Comparison of ENCODE assay signal across 27 mouse cellular contexts in the genomic region with DNA sequence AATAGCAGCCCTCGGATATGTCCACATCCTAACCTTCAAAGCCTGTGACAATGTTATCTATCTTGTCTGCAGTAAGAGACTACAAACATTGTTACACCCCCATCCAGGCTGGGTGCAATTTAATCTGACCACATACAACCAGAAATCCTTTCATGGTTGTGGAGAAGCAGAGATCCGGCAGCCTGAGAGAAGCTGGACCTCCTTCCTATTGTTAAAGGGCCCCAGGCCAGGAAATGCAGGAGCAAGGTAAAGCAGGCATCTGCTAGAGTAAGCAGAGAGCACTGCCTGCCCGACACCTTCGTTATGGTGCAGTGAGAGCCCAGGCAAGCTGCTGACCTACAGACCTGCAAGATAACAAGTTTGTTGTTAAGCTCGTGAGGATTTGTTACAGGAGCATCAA. TPM values are rescaled to one million over a fixed set of nuclear protein-coding genes. Genes with fewer than 3 reads are reported as not detected.
DNase-seq lines count a peak whose midpoint lies in the region; ATAC-seq and TF ChIP-seq lines count a peak whose summit lies in the region.
"Had no signal": no experiment of that assay in that cellular context is flagged by ENCODE, and none has a peak within 500 bp of the region (broad histone marks: within the 10 kb centered on the region; RNA-seq: fewer than 3 reads in every experiment).

No protein-coding gene starts in this region.

- H3K9me3 ChIP-seq in heart, embryonic 13.5 days: peaks cover 3% of the 10 kb centered on the region
- no peaks in the 10 kb centered on the region for H3K9me3 ChIP-seq in stomach, postnatal 0 days (ENCODE audit: control insufficient read depth, low read length)
- H3K9me3 ChIP-seq: embryonic facial prominence, embryonic 15.5 days; forebrain, embryonic 15.5 days; hindbrain, embryonic 13.5 days had no signal

- 13% methylated on average over 5 of the region's 5 CpGs for WGBS in heart, embryonic 13.5 days
- WGBS in stomach, postnatal 0 days: 37% methylated on average over 5 of the region's 5 CpGs

- H3K27ac ChIP-seq in heart, embryonic 13.5 days (replicated peaks): peak overlapping the region; percentile 9; the same call in 1 of the 2 replicates
- no peak overlapping the region for H3K27ac ChIP-seq in stomach, postnatal 0 days (replicated peaks)
- H3K27ac ChIP-seq: embryonic facial prominence, embryonic 15.5 days; forebrain, embryonic 15.5 days; heart, adult 2 months; hindbrain, embryonic 13.5 days; hindbrain, postnatal 0 days had no signal

- no peaks in the 10 kb centered on the region for H3K36me3 ChIP-seq in heart, embryonic 13.5 days
- no peaks in the 10 kb centered on the region for H3K36me3 ChIP-seq in stomach, postnatal 0 days (ENCODE audit: control insufficient read depth, insufficient read depth, low read length)
- H3K36me3 ChIP-seq: embryonic facial prominence, embryonic 15.5 days; forebrain, embryonic 15.5 days; hindbrain, embryonic 13.5 days had no signal

- H3K4me2 ChIP-seq in heart, embryonic 13.5 days: peak overlapping the region; percentile 2; the same call in 1 of the 2 replicates
- no peak overlapping the region for H3K4me2 ChIP-seq in stomach, postnatal 0 days (replicated peaks; ENCODE audit: low read depth)
- H3K4me2 ChIP-seq: embryonic facial prominence, embryonic 15.5 days; forebrain, embryonic 15.5 days; hindbrain, embryonic 13.5 days had no signal

- no peaks in the 10 kb centered on the region for H3K27me3 ChIP-seq in heart, embryonic 13.5 days (replicated peaks)
- no peaks in the 10 kb centered on the region for H3K27me3 ChIP-seq in stomach, postnatal 0 days (ENCODE audit: control insufficient read depth, insufficient read depth, low read length)
- H3K27me3 ChIP-seq: embryonic facial prominence, embryonic 15.5 days; forebrain, embryonic 15.5 days; hindbrain, embryonic 13.5 days had no signal

- no peak for ATAC-seq in heart, embryonic 13.5 days (ENCODE audit: extremely low read depth, insufficient number of reproducible peaks, low FRiP score, low TSS enrichment)
- ATAC-seq in stomach, postnatal 0 days (ENCODE audit: low FRiP score, low TSS enrichment): no peak
- no peak for ATAC-seq in monocyte, adult 5-6 weeks (replicated peaks; ENCODE audit: insufficient number of reproducible peaks, low FRiP score, low TSS enrichment, poor library complexity, severe bottlenecking)
- ATAC-seq: forebrain, embryonic 15.5 days; hindbrain, postnatal 0 days had no signal

- TF ChIP-seq CTCF in stomach, postnatal 0 days (IDR thresholded peaks at IDR 0.05; ENCODE audit: low read depth): no peak

- H3K4me1 ChIP-seq in heart, embryonic 13.5 days: peaks cover 33% of the 10 kb centered on the region
- no peaks in the 10 kb centered on the region for H3K4me1 ChIP-seq in stomach, postnatal 0 days (replicated peaks; ENCODE audit: control insufficient read depth, insufficient read depth)
- H3K4me1 ChIP-seq: embryonic facial prominence, embryonic 15.5 days; hindbrain, embryonic 13.5 days had no signal

- no peak for TF ChIP-seq EP300 in stomach, postnatal 0 days (optimal IDR thresholded peaks at IDR 0.05)

- peak; percentile 47 to 55 for DNase-seq in cerebellum, postnatal 25 days
- DNase-seq in cerebellum, adult 11-12 months: no peak
- DNase-seq in heart, postnatal 4 days: no peak
- DNase-seq in brain, adult 2 months (ENCODE audit: low read depth, low spot score): peak; percentile 48
- no peak for DNase-seq in stomach, postnatal 0 days (ENCODE audit: low spot score)
- DNase-seq: adrenal gland, adult 8-10 months; adrenal gland, postnatal 36 days; cerebellum, postnatal 10 days; embryo, embryonic 11 days; gastrocnemius, postnatal 36 days; heart, adult 2 months; kidney, adult 11 months had no signal

- no peak overlapping the region for H3K4me3 ChIP-seq in heart, embryonic 13.5 days
- no peak overlapping the region for H3K4me3 ChIP-seq in stomach, postnatal 0 days (ENCODE audit: low read depth, low read length)
- H3K4me3 ChIP-seq: embryonic facial prominence, embryonic 15.5 days; erythroblast, embryonic 14.5 days; forebrain, embryonic 15.5 days; heart, adult 2 months; hindbrain, embryonic 13.5 days had no signal

- H3K9ac ChIP-seq in heart, embryonic 13.5 days: peak overlapping the region; percentile 50; the same call in 1 of the 2 replicates
- no peak overlapping the region for H3K9ac ChIP-seq in stomach, postnatal 0 days (ENCODE audit: low read length)
- H3K9ac ChIP-seq: embryonic facial prominence, embryonic 15.5 days; forebrain, embryonic 15.5 days; hindbrain, embryonic 13.5 days had no signal

RNA-seq across cellular contexts. Expression of gene Gm10322, which starts 59.3 kb away (rescaled TPM):
- not detected in 2 replicates for polyA plus RNA-seq in heart, embryonic 13.5 days (2015; fragmentation: Nextera tagmentation; extraction: Ambion mirVana)
- not detected for total RNA-seq in heart, postnatal 4 days (2021)
- 0.38 TPM in 1 of 2 replicates, not detected in the other for polyA plus RNA-seq in stomach, postnatal 0 days (2015; fragmentation: Nextera tagmentation; extraction: Ambion mirVana)
- total RNA-seq in monocyte, adult 5-6 weeks (2017): not detected in 3 replicates
- total RNA-seq: adrenal gland, adult 8-10 months; adrenal gland, postnatal 36 days; common myeloid progenitor, adult 5-6 weeks; gastrocnemius, adult 8-10 months; gastrocnemius, postnatal 36 days; heart, adult 2 months; hematopoietic stem cell, adult 5-6 weeks; hindbrain, postnatal 0 days had no signal
- polyA plus RNA-seq: brain, embryonic 14.5 days; embryonic facial prominence, embryonic 11.5 days; embryonic facial prominence, embryonic 15.5 days; erythroblast, embryonic 14.5 days; forebrain, embryonic 11.5 days; forebrain, embryonic 15.5 days; heart, adult 2 months; heart, postnatal 0 days; hindbrain, postnatal 0 days; intestine, embryonic 14.5 days had no signal

RNA-seq across cellular contexts. Expression of gene Mcu, which starts 60.0 kb away (rescaled TPM):
- polyA plus RNA-seq in heart, embryonic 13.5 days (2015; fragmentation: Nextera tagmentation; extraction: Ambion mirVana): 24.9 and 25.6 TPM in 2 replicates
- 10 to 100 TPM; 27.9 to 32.6 TPM for total RNA-seq in heart, postnatal 4 days (2021)
- polyA plus RNA-seq in stomach, postnatal 0 days (2015; fragmentation: Nextera tagmentation; extraction: Ambion mirVana): 56.9 and 57.2 TPM in 2 replicates
- 14.7 to 23.8 TPM (median 23.2 TPM) in 3 replicates for total RNA-seq in monocyte, adult 5-6 weeks (2017)

Comparison
In these comparisons a context has a peak if more than half of its experiments do, and no peak if none do; other contexts are left out.
1. DNase-seq: peak in cerebellum, postnatal 25 days (2 of 2) and brain, adult 2 months (single experiment); none in cerebellum, adult 11-12 months (single experiment), heart, postnatal 4 days (single experiment) and stomach, postnatal 0 days (single experiment).